Mouse (Mus musculus): ENCODE data around the gene Rlim. TPM values are rescaled to one million over a fixed set of nuclear protein-coding genes. Genes with fewer than 3 reads are reported as not detected.

Rlim gene
- polyA plus RNA-seq, 1 experiment from 2014 or later: 11.9 TPM

DNA sequence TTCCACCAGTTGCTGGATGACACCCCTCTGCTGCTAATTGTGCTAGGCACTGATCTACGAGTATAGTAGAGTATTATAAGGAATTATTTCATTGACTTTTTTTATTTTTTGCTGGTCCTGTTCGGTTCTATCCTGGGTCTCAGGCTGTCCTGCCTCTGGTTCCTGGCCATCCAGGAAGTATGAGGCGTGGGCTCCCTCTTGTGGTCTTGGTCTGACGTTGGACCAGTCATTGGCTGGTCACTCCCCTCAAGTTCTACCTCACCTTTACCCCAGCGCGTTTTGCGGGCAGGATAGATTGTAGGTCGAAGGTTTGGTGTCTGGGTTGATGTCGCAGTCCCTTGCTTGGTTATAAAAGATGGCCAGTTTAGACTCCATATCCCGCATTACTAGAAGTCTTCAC, 10.6 kb upstream of the Rlim start:
- Histone ChIP-seq H3K27me3 (replicated peaks; ENCODE audit: control insufficient read depth, insufficient read depth, low read length) (no peaks in the 10 kb centered on the region), H3K9ac (ENCODE audit: low read depth, low read length) (no peak overlapping the region), H3K4me2 (replicated peaks; ENCODE audit: low read depth) (no peak overlapping the region), H3K4me1 (replicated peaks; ENCODE audit: control insufficient read depth, insufficient read depth, low read length) (peaks cover 3% of the 10 kb centered on the region; the same call in 1 of the 2 replicates), H3K9me3 (ENCODE audit: control insufficient read depth) (no peaks in the 10 kb centered on the region), H3K36me3 (ENCODE audit: control insufficient read depth, insufficient read depth) (no peaks in the 10 kb centered on the region), H3K27ac (ENCODE audit: low read depth, low read length) (no peak overlapping the region), H3K4me3 (ENCODE audit: low read depth, low read length) (no peak overlapping the region)
- WGBS: 35% methylated on average over 10 of the region's 10 CpGs
- TF ChIP-seq CTCF (IDR thresholded peaks at IDR 0.05; ENCODE audit: low read depth): peak; percentile 68
- ATAC-seq: no peak

DNA sequence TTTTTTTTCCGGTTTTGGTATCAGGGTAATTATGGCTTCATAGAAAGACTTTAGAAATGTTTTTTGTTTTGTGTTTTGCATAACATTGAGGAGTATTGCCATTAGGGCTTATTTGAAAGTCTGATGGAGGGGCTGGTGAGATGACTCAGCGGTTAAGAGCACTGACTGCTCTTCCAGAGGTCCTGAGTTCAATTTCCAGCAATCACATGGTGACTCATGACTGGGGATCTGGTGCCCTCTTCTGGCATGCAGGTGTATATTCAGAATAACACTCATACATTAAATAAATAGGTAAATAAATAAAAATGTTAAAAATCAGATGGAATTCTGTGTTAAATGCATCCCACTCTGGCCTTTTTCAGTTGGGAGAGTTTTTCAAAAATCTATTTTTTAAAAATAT, 9.3 kb upstream of the Rlim start:
- Histone ChIP-seq H3K27ac (ENCODE audit: low read depth, low read length) (no peak overlapping the region), H3K9ac (ENCODE audit: low read depth, low read length) (no peak overlapping the region), H3K4me2 (replicated peaks; ENCODE audit: low read depth) (no peak overlapping the region), H3K4me3 (ENCODE audit: low read depth, low read length) (no peak overlapping the region), H3K27me3 (replicated peaks; ENCODE audit: control insufficient read depth, insufficient read depth, low read length) (no peaks in the 10 kb centered on the region), H3K36me3 (ENCODE audit: control insufficient read depth, insufficient read depth) (no peaks in the 10 kb centered on the region), H3K4me1 (replicated peaks; ENCODE audit: control insufficient read depth, insufficient read depth, low read length) (peaks cover 3% of the 10 kb centered on the region; the same call in 1 of the 2 replicates), H3K9me3 (ENCODE audit: control insufficient read depth) (no peaks in the 10 kb centered on the region)
- no peak for ATAC-seq
- WGBS: 66% methylated on average over 2 of the region's 2 CpGs
- TF ChIP-seq CTCF (IDR thresholded peaks at IDR 0.05; ENCODE audit: low read depth): peak; percentile 60

DNA sequence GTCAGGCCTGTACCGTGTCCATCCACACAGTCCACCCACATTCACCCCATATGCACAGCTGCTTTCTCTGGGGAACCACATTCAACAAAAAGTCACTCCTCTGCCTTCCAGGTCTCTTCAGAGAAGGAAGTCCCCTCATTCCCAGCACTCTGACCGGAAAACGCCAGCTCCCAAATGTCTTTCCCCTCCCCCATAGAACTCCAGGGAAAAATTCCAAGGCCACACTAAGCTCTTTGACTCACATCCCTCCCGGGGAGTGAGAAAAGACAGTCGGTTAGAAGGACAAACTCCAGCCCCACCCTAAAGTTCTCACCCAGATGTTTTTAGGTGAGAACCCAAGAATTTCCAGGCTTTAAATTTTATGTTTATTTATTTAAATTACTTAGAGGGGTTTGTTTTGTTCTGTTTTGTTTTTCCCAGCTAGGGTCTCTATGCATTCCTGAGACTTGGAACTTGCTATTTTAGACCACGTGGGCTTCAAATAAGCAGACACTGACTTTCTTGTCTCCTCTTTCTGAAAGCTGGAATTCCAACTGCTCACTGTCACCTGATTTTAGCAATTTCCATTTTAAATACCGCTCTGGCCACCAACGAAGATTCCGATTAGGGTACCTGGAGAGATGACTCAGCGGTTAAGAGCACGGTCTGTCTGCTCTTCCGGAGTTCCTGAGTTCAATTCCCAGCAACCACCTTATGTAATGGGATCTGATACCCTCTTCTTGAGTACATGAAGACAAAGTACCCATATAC, 6.3 kb upstream of the Rlim start:
- Histone ChIP-seq H3K36me3 (ENCODE audit: control insufficient read depth, insufficient read depth) (no peaks in the 10 kb centered on the region), H3K4me3 (ENCODE audit: low read depth, low read length) (no peak overlapping the region), H3K4me2 (replicated peaks; ENCODE audit: low read depth) (no peak overlapping the region), H3K27ac (ENCODE audit: low read depth, low read length) (no peak overlapping the region), H3K9me3 (ENCODE audit: control insufficient read depth) (no peaks in the 10 kb centered on the region), H3K27me3 (replicated peaks; ENCODE audit: control insufficient read depth, insufficient read depth, low read length) (no peaks in the 10 kb centered on the region), H3K4me1 (replicated peaks; ENCODE audit: control insufficient read depth, insufficient read depth, low read length) (peaks cover 3% of the 10 kb centered on the region; the same call in 1 of the 2 replicates), H3K9ac (ENCODE audit: low read depth, low read length) (no peak overlapping the region)
- TF ChIP-seq CTCF (IDR thresholded peaks at IDR 0.05; ENCODE audit: low read depth): no peak
- 37% methylated on average over 12 of the region's 12 CpGs for WGBS
- no peak for ATAC-seq

DNA sequence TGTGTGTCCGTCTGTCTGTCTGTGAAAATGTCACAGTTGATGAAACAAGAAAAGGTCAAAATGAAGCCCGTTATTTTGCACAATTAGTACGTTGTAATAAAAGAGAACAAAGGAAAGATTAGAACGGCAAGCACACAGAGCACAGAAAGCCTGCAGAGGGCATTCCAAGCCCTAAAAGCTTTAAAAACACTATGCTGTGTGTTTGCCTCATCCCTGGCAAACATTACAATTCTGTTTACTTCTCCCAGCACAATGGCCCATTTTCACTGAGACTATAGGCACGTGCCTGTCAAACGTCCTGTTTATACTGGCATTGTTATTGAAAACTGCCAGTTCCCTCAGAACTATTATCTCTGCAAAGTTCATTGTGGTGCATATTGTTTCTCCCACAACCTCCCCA, 5.1 kb upstream of the Rlim start:
- Histone ChIP-seq H3K36me3 (ENCODE audit: control insufficient read depth, insufficient read depth) (no peaks in the 10 kb centered on the region), H3K27me3 (replicated peaks; ENCODE audit: control insufficient read depth, insufficient read depth, low read length) (no peaks in the 10 kb centered on the region), H3K9me3 (ENCODE audit: control insufficient read depth) (no peaks in the 10 kb centered on the region), H3K4me2 (replicated peaks; ENCODE audit: low read depth) (no peak overlapping the region), H3K4me3 (ENCODE audit: low read depth, low read length) (no peak overlapping the region), H3K9ac (ENCODE audit: low read depth, low read length) (no peak overlapping the region), H3K4me1 (replicated peaks; ENCODE audit: control insufficient read depth, insufficient read depth, low read length) (peaks cover 3% of the 10 kb centered on the region; the same call in 1 of the 2 replicates), H3K27ac (ENCODE audit: low read depth, low read length) (no peak overlapping the region)
- no peak for TF ChIP-seq CTCF (IDR thresholded peaks at IDR 0.05; ENCODE audit: low read depth)
- ATAC-seq: no peak
- WGBS: 37% methylated on average over 6 of the region's 6 CpGs

DNA sequence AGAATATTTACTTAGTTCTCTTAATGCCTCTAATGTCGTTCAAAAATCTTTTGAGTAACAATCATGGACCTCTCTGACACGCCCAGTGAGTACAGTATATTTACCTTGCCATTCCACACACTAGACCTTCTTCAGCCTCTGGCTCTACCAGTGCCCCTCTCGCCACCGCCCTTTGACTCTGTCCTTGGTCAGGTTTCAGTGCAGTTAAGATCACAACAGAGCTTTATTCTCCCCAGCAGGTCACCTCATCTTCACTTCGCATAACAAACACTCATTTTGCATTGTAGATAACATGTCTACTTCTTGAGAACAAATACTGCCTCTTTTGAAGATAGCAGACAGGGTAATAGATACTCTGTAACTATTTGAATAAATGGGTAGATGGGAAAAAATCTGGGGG, 3.9 kb upstream of the Rlim start:
- ATAC-seq: no peak
- no peak overlapping the region for H3K4me3 ChIP-seq (ENCODE audit: low read depth, low read length)
- H3K4me1 ChIP-seq (replicated peaks; ENCODE audit: control insufficient read depth, insufficient read depth, low read length): peaks cover 3% of the 10 kb centered on the region; the same call in 1 of the 2 replicates
- no peaks in the 10 kb centered on the region for H3K9me3 ChIP-seq (ENCODE audit: control insufficient read depth)
- no peak for TF ChIP-seq CTCF (IDR thresholded peaks at IDR 0.05; ENCODE audit: low read depth)
- H3K4me2 ChIP-seq (replicated peaks; ENCODE audit: low read depth): no peak overlapping the region
- no peak overlapping the region for H3K27ac ChIP-seq (ENCODE audit: low read depth, low read length)
- H3K27me3 ChIP-seq (replicated peaks; ENCODE audit: control insufficient read depth, insufficient read depth, low read length): no peaks in the 10 kb centered on the region
- H3K36me3 ChIP-seq (ENCODE audit: control insufficient read depth, insufficient read depth): no peaks in the 10 kb centered on the region
- 39% methylated on average over 5 of the region's 5 CpGs for WGBS
- no peak overlapping the region for H3K9ac ChIP-seq (ENCODE audit: low read depth, low read length)

DNA sequence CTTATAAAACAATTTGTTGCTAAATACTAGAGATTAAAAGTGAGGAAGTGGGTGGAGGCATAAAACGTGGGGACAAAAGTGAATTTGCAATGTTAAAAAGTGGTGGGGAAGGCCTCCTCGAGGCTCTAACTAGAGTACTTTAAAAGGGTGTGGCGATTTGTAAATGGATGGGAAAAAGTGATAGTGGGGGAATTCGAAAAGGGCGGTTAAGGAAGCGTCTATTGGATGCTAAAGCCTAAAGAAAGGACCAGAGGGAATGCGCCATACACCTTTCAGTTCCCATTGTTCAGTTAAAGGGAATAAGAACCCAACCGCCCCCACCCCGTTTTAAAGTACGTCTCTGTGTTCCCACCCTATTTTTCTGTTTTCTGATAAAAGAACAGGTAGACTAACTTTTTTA, 722 bp upstream of the Rlim start:
- Histone ChIP-seq H3K36me3 (ENCODE audit: control insufficient read depth, insufficient read depth) (no peaks in the 10 kb centered on the region), H3K4me3 (ENCODE audit: low read depth, low read length) (0 out of 2 replicates have a peak overlapping the region, but pooled peaks have one; percentile 7), H3K4me2 (replicated peaks; ENCODE audit: low read depth) (peak overlapping the region; percentile 51), H3K9me3 (ENCODE audit: control insufficient read depth) (no peaks in the 10 kb centered on the region), H3K27ac (ENCODE audit: low read depth, low read length) (peak overlapping the region; percentile 84), H3K27me3 (replicated peaks; ENCODE audit: control insufficient read depth, insufficient read depth, low read length) (no peaks in the 10 kb centered on the region), H3K4me1 (replicated peaks; ENCODE audit: control insufficient read depth, insufficient read depth, low read length) (no peaks in the 10 kb centered on the region), H3K9ac (ENCODE audit: low read depth, low read length) (0 out of 2 replicates have a peak overlapping the region, but pooled peaks have one; percentile 22)
- 68% methylated on average over 10 of the region's 10 CpGs for WGBS
- TF ChIP-seq CTCF (IDR thresholded peaks at IDR 0.05; ENCODE audit: low read depth): no peak
- ATAC-seq: no peak

Measured in intestine, postnatal 0 days (tissue).